Mouse (Mus musculus) retina, adult 2 months (tissue): ENCODE results near the gene Trim63.
A peak's percentile ranks its signal among the peaks of the same experiment; 100 is the strongest.

ENCODE experiments used
- DNase-seq: peaks from one replicate; pipeline ENCODE4 v3.0.0-alpha.2; 2012; ENCODE audit warnings: low read depth, low spot score

Trim63 gene

GRCm38 (mm10) chr4:134298626-134299497 lies 16.1 kb upstream of the Trim63 start:
- no peak for DNase-seq

DNA sequence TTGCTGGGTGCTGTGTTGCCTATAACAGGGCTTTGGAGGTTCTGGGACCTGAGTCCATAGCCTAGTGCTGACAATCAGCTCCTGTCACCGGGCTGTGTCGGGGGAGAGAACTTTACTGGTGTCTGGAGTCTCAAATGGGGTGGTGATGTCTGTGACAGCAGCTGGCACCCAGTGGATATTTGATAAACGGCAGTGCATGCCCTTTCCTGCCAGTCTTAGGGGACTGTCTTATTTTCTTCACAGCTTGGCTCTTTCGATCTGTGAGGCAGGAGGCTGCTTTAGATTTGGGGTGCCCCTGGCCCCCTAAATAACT lies 15.5 kb upstream of the Trim63 start:
- no peak for DNase-seq

DNA sequence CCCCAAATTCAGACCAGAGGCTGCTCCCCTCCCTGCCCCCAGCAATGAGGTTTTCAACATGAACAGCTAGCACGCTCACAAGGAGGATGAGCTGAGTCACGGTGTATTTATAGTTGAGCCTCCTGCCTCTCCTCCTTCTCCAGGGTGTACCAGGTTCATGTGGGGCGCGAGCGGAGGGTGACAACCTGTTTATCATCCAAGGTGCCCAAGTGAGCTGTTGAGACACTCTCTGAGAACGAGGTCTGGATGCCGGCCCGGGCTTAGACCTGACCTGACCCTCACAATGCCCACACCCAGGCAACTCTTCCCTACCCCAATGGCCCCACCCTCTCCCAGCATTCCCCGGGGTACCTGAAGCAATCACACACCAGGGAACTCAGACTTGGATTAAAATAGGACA lies 14.6 kb upstream of the Trim63 start:
- no peak for DNase-seq

DNA sequence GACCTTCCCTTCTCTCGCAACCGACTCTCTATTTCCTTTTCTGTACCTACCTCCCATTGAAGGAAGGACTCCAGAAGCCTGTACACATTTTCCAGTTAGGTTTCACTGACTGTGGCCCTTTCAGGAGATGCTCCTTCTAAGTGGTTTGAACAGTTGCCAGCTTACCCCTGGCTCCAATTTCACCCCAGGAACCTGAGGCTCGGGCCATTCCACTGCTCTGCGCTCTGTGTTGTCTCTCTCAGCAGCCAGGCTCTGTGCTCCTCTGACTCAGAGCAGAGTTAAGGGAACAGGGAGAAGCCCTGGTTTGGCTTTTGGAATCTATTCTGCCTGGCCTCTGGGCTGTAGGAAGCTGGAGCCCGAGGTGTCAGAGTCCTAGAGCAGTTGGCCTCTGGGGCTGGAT lies 12.8 kb upstream of the Trim63 start:
- DNase-seq, result no peak

- no peak for DNase-seq
Observed at GRCm38 (mm10) chr4:134306963-134307362, 8.0 kb upstream of the Trim63 start.

- DNase-seq, result peak; percentile 22
Observed at GRCm38 (mm10) chr4:134307367-134308072, 7.4 kb upstream of the Trim63 start.

GRCm38 (mm10) chr4:134310106-134310505 lies 4.8 kb upstream of the Trim63 start:
- DNase-seq, result no peak

DNA sequence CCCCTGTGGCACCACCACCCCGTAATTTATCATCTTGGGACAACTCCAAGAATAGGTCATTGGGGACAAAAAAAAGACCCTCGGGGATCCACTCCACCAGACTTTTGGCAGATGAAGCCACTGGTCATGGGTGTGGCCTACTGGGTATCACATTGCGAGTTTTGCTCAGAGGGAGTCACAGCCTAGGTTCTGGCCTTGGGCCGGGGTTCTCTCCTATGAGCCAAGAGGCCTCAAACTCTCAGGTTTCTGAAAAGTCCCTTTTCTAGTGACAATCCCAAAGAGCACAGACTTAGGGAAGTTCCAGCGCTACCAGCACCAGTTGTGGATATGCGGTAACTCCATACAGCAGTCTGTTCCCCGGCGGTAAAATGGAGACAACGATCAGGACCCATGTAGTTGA lies 4.3 kb upstream of the Trim63 start:
- no peak for DNase-seq

GRCm38 (mm10) chr4:134311784-134312183 lies 3.1 kb upstream of the Trim63 start:
- DNase-seq, result no peak

- no peak for DNase-seq
Observed at GRCm38 (mm10) chr4:134312341-134312740, 2.6 kb upstream of the Trim63 start.

GRCm38 (mm10) chr4:134312901-134313300 lies 2.0 kb upstream of the Trim63 start:
- DNase-seq, result no peak

- no peak for DNase-seq
Observed at GRCm38 (mm10) chr4:134314081-134314655, 752 bp upstream of the Trim63 start.

- DNase-seq, result no peak
Observed at GRCm38 (mm10) chr4:134315470-134315869, 550 bp downstream of the Trim63 start.

DNA sequence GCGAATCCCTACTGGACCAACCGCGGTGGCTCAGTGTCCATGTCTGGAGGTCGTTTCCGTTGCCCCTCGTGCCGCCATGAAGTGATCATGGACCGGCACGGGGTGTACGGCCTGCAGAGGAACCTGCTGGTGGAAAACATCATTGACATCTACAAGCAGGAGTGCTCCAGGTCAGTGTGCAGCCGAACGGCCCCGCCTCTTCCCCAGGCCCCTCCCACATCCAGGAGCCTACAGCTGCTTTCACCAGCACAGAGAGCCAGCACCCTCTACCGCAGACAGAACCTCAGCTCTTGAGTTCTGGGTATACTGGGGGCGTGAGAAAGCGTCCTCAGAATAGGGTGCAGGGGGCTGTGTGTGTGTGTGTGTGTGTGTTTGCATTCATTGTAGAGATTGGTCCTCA lies 1.5 kb downstream of the Trim63 start:
- no peak for DNase-seq

DNA sequence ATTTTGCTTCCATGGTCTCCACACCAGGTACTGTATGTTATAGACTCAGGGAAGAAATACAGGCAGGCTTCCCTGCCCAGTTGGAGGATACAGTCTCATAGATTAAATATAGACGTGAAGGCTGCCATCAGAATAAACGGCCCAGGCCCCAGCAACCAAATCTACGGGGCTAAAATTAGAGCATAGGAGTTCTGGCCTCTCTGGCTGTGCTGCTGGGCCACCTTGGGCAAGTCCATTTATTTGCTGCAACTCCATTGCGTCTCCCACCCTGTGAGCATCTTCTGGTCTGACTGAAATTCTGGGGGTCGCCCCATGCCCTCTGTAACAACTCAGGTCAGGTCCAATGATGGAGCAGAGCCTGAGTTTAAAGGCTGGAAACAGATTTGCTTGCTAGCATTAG lies 4.2 kb downstream of the Trim63 start:
- no peak for DNase-seq

DNA sequence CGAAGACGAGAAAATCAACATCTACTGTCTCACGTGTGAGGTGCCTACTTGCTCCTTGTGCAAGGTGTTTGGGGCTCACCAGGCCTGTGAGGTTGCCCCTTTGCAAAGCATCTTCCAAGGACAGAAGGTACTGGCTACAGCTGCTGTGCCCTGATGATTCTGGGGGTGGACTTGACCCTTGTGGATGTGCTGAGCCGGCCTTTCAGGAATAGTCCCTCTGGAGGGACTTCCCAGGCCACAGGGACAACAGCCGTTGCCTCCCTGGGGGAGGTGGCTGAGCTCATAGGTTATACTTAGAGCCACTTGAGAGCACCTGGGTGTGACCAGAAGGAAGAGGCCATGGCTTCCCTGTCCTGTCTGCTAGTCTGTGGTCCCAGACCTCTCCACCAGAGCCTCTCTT lies 4.8 kb downstream of the Trim63 start:
- DNase-seq, result no peak

- DNase-seq, result no peak
Observed at GRCm38 (mm10) chr4:134321524-134321923, 6.6 kb downstream of the Trim63 start.

DNA sequence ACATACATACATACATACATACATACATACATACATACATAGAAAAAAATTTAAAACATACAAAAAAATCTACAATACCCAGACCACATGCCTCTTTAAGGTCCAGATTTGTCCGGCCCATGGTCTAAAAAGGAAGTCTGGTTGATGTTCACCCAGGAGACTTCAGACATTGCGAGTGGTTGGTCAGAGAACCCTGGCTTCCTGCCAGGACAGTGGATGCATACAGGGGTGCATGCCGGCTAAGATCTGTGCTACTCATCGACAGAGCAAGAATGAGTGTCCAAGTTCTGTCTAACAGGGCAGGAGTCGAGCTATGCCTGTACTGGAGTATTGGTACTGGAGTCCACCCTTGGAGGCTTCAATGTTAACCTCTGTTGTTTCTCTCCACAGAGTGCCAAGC lies 9.7 kb downstream of the Trim63 start:
- DNase-seq, result no peak

- no peak for DNase-seq
Observed at GRCm38 (mm10) chr4:134326859-134327530, 12.1 kb downstream of the Trim63 start.

DNA sequence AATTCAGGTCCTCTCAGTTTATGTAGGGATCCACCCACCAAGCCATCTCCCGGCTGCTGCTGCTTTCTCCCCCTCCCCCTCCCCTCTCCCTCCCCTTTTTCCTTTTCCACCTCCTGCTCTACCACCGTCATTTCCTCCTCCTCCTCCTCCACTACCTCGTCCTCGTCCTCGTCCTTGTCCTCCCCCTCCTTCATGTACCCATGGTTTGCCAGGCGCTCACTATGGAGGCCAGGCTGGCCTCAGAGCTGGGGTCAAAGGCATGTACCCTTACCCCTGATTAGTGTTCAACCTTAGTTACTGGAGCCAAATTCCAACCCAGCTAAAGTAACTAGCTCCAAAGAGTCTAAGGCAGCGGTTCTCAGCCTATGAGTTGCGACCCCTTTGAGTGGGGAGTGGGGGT lies 13.2 kb downstream of the Trim63 start:
- no peak for DNase-seq

- no peak for DNase-seq
Observed at GRCm38 (mm10) chr4:134328832-134329231, 13.9 kb downstream of the Trim63 start.

- no peak for DNase-seq
Observed at GRCm38 (mm10) chr4:134330281-134330680, 15.4 kb downstream of the Trim63 start.
